Mouse (Mus musculus): Measurements from ENCODE around the gene Taf3. TPM values are rescaled to one million over a fixed set of nuclear protein-coding genes. Genes with fewer than 3 reads are reported as not detected.

Taf3 gene
- polyA plus RNA-seq, 1 experiment from 2014 or later: 15.4 TPM

DNA sequence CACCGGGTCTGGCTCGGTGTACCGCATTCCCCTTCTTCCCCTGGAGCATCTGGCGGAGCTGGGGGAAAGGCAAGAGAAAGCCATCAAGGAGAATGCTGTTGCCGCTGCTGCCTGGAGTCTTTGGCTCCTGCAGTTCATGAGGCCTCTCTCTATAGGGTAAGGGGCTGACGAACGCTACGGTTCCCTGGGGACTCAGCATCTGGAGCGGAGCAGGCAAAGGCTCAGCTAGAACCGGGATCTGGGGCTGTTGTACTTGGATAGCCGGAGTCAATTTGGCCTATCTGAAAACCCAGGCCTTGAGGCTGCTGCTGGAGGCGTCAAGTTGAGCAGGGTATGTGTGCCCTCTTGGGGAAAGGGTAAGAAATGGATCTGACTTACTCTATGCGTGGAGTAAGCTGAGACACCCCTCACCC lies 166.8 kb downstream of the Taf3 start:
- WGBS: 3% methylated on average over 13 of the region's 13 CpGs
- H3K36me3 ChIP-seq (ENCODE audit: insufficient read depth, low read length): no peaks in the 10 kb centered on the region
- H3K9ac ChIP-seq (replicated peaks; ENCODE audit: low read length): peak overlapping the region; percentile 68
- H3K4me2 ChIP-seq (replicated peaks; ENCODE audit: low read depth, low read length): peak overlapping the region; percentile 90
- H3K27me3 ChIP-seq (ENCODE audit: insufficient read depth, low read length): peaks cover 76% of the 10 kb centered on the region
- peaks cover 25% of the 10 kb centered on the region; the same call in 1 of the 2 replicates for H3K4me1 ChIP-seq (ENCODE audit: insufficient read depth, low read length)
- ATAC-seq (ENCODE audit: low FRiP score, low TSS enrichment): no peak
- H3K9me3 ChIP-seq (ENCODE audit: low read length): no peaks in the 10 kb centered on the region
- peak overlapping the region; percentile 81 for H3K27ac ChIP-seq (ENCODE audit: low read length)
- H3K4me3 ChIP-seq (ENCODE audit: low read length): peak overlapping the region; percentile 55

DNA sequence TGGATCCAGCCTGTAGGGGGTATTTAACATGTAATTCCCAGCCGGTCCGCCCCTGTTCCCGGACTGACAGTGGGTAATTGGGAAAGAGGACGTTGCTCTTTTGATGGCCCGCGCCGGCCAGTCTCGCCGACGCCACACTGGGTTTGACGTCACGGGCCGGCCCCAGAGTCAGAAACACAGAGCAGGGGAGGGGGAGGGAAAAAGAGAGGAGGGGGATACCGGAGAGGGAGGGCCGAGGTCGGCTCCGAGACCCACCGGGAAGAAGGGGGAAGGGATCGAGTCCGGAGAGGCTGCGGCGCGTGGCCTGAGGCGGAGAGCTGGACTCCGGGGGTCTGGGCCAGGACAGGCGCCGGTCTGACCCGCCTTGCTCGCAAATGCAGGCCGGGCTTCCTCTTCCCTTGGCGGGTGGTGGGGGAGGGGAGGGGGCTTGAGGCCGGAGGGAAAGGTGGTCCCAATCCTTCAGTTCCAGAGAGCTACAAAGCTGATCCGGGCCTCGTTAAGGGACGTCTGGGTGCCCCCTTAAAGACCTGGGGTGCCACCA lies 167.3 kb downstream of the Taf3 start, which contains the start of gene 4930412O13Rik:
4930412O13Rik (plus strand) TSS at position 202 of the 541 bp plus-strand sequence.
- peaks cover 25% of the 10 kb centered on the region; the same call in 1 of the 2 replicates for H3K4me1 ChIP-seq (ENCODE audit: insufficient read depth, low read length)

DNA sequence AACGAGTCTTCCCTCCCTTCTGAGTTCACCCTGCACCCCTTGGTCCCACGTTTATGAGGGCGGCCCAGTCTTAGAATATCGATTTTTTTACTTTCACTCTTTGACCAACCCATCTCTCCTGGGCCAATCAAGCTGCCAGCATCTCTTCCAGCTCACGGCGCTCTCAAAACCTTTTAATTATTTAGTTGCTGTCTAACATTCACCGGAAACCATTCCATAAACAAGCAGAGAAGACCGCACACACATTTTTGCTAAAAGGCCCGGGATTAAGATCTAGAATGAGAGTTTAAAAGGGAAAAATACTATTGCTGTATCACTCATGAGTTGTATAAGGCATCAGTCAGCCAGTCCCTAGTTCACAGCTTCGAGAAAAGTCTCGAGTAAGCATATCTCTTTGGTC lies 168.1 kb downstream of the Taf3 start:
- Histone ChIP-seq H3K4me2 (replicated peaks; ENCODE audit: low read depth, low read length) (peak overlapping the region; percentile 90), H3K4me3 (ENCODE audit: low read length) (peak overlapping the region; percentile 55), H3K36me3 (ENCODE audit: insufficient read depth, low read length) (no peaks in the 10 kb centered on the region), H3K27me3 (ENCODE audit: insufficient read depth, low read length) (peaks cover 75% of the 10 kb centered on the region), H3K27ac (ENCODE audit: low read length) (peak overlapping the region; percentile 81; the same call in 1 of the 2 replicates), H3K9ac (replicated peaks; ENCODE audit: low read length) (peak overlapping the region; percentile 68), H3K9me3 (ENCODE audit: low read length) (no peaks in the 10 kb centered on the region), H3K4me1 (ENCODE audit: insufficient read depth, low read length) (peaks cover 25% of the 10 kb centered on the region; the same call in 1 of the 2 replicates)
- ATAC-seq (ENCODE audit: low FRiP score, low TSS enrichment): no peak
- WGBS: 7% methylated on average over 11 of the region's 11 CpGs

More for the DNA sequence above, 167.3 kb downstream of the Taf3 start, which contains the start of gene 4930412O13Rik:
- Histone ChIP-seq H3K27ac (ENCODE audit: low read length) (peak within 1 kb of the TSS; percentile 81), H3K4me3 (ENCODE audit: low read length) (peak within 1 kb of the TSS; percentile 55), H3K9ac (replicated peaks; ENCODE audit: low read length) (peak within 1 kb of the TSS; percentile 68), H3K36me3 (ENCODE audit: insufficient read depth, low read length) (no peaks in the 10 kb centered on the region), H3K27me3 (ENCODE audit: insufficient read depth, low read length) (peaks cover 75% of the 10 kb centered on the region), H3K4me2 (replicated peaks; ENCODE audit: low read depth, low read length) (peak within 1 kb of the TSS; percentile 90), H3K9me3 (ENCODE audit: low read length) (no peaks in the 10 kb centered on the region)
- no peak for ATAC-seq (ENCODE audit: low FRiP score, low TSS enrichment)
- WGBS: 0% methylated on average over 33 of the region's 35 CpGs

DNA sequence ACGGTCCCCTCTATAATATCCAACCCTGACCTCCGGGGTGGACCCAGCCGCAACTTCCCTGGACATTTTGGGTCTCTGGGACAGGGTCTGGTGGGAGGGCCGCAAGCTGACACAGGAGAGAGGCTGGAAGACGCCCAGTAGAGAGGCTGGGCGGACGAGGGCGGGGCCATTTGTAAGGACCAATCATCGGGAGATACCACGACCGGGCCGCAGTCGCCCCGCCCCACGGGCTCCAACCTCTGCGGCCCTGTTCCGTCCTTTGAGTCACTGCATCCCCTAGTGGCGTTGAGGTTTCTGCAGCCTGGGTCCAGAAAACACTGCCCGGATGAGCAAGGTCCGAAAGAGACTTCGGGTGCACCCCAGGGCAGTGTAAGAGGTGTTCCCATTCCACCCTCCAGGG lies 168.9 kb downstream of the Taf3 start:
- H3K4me1 ChIP-seq (ENCODE audit: insufficient read depth, low read length): peaks cover 25% of the 10 kb centered on the region; the same call in 1 of the 2 replicates
- H3K27ac ChIP-seq (ENCODE audit: low read length): peak overlapping the region; percentile 82
- H3K9me3 ChIP-seq (ENCODE audit: low read length): no peaks in the 10 kb centered on the region
- peak overlapping the region; percentile 55 for H3K4me3 ChIP-seq (ENCODE audit: low read length)
- peaks cover 75% of the 10 kb centered on the region for H3K27me3 ChIP-seq (ENCODE audit: insufficient read depth, low read length)
- peak; percentile 96 for ATAC-seq (ENCODE audit: low FRiP score, low TSS enrichment)
- H3K9ac ChIP-seq (replicated peaks; ENCODE audit: low read length): peak overlapping the region; percentile 70
- peak overlapping the region; percentile 90 for H3K4me2 ChIP-seq (replicated peaks; ENCODE audit: low read depth, low read length)
- under 1% methylated on average over 19 of the region's 21 CpGs for WGBS
- H3K36me3 ChIP-seq (ENCODE audit: insufficient read depth, low read length): no peaks in the 10 kb centered on the region

DNA sequence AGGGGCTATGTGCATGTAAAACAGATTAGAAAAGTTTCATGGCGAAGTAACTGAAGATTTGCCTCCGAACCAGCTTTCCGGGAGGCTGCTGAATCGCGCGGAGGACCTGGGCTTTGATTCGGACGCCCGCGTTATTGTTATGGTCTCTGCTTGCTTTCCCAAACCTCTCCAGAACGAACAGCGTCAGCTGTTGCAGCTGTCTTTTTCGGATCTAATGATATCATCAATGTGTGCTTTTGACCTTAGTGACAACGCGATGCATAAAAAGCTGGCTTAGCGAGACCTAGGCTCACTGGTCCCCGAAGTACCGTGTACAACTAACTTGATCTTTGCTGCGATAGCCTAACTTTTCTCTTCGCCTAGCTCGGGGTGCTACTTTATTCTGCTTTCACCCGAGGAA lies 169.3 kb downstream of the Taf3 start:
- no peaks in the 10 kb centered on the region for H3K9me3 ChIP-seq (ENCODE audit: low read length)
- peak overlapping the region; percentile 82 for H3K27ac ChIP-seq (ENCODE audit: low read length)
- peaks cover 75% of the 10 kb centered on the region for H3K27me3 ChIP-seq (ENCODE audit: insufficient read depth, low read length)
- H3K36me3 ChIP-seq (ENCODE audit: insufficient read depth, low read length): no peaks in the 10 kb centered on the region
- H3K4me2 ChIP-seq (replicated peaks; ENCODE audit: low read depth, low read length): peak overlapping the region; percentile 90
- peaks cover 25% of the 10 kb centered on the region; the same call in 1 of the 2 replicates for H3K4me1 ChIP-seq (ENCODE audit: insufficient read depth, low read length)
- ATAC-seq (ENCODE audit: low FRiP score, low TSS enrichment): no peak
- peak overlapping the region; percentile 55 for H3K4me3 ChIP-seq (ENCODE audit: low read length)
- WGBS: under 1% methylated on average over 22 of the region's 22 CpGs
- H3K9ac ChIP-seq (replicated peaks; ENCODE audit: low read length): peak overlapping the region; percentile 70

DNA sequence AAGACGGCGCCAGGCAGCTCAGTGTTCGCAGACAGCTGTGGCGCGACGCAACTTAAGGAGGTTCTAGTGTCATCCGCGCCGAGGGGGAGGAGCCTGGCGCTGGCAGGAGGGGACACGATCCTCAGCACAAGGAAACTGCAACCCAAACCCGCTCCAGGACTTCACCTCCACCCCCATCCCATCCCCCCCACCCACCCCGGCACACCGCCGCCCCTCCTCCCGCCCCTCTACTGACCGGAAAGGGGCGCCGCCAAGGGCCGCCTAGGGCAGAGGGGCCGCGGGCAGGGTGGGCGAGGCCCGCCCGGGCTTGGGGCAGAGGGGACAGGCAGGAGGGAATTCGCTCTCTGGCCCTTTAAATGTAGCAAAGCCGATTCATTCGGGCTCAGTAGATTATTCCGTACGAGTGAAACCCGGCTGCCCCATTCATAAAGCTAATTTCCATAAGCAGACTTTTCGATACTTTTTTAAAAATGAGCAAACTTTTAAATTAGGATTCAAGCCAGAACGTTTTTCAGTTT lies 169.8 kb downstream of the Taf3 start:
- H3K4me2 ChIP-seq (replicated peaks; ENCODE audit: low read depth, low read length): peak overlapping the region; percentile 90
- peak overlapping the region; percentile 85 for H3K27ac ChIP-seq (ENCODE audit: low read length)
- H3K4me3 ChIP-seq (ENCODE audit: low read length): peak overlapping the region; percentile 55
- peaks cover 75% of the 10 kb centered on the region for H3K27me3 ChIP-seq (ENCODE audit: insufficient read depth, low read length)
- H3K36me3 ChIP-seq (ENCODE audit: insufficient read depth, low read length): no peaks in the 10 kb centered on the region
- under 1% methylated on average over 30 of the region's 33 CpGs for WGBS
- peaks cover 25% of the 10 kb centered on the region; the same call in 1 of the 2 replicates for H3K4me1 ChIP-seq (ENCODE audit: insufficient read depth, low read length)
- H3K9ac ChIP-seq (replicated peaks; ENCODE audit: low read length): peak overlapping the region; percentile 70
- ATAC-seq (ENCODE audit: low FRiP score, low TSS enrichment): peak; percentile 64
- H3K9me3 ChIP-seq (ENCODE audit: low read length): no peaks in the 10 kb centered on the region

DNA sequence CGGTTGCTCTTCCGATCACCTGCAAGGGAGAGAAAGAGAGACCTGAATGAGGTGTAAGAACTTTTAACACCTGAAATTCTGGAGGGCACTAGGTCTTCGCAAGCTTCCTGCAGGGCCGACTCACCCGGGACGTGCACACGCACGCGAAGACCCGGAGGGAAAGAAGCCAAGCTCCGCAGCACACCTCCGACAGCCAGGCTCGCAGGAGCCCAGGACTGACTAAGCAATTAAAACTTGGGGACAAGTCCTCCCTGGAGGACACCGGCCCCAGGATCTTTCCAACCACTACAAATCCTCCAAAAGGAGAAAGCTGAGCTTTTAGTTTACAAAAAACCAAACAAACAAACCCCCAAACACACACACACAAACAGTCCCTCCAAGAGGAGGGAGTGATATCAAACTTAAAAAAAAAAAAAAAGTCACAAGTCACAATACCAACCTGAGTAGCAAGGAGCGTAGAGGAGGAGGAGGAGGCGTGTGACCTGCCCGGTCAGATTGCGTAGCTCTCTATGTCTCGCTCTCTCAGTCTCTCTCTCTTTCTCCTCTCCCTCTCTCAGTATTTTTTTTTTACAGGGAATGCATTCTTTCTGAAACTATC lies 170.3 kb downstream of the Taf3 start:
- Histone ChIP-seq H3K4me3 (ENCODE audit: low read length) (peak overlapping the region; percentile 55), H3K4me1 (ENCODE audit: insufficient read depth, low read length) (peaks cover 25% of the 10 kb centered on the region; the same call in 1 of the 2 replicates), H3K4me2 (replicated peaks; ENCODE audit: low read depth, low read length) (peak overlapping the region; percentile 90), H3K27me3 (ENCODE audit: insufficient read depth, low read length) (peaks cover 76% of the 10 kb centered on the region), H3K9me3 (ENCODE audit: low read length) (no peaks in the 10 kb centered on the region), H3K27ac (ENCODE audit: low read length) (peak overlapping the region; percentile 85), H3K9ac (replicated peaks; ENCODE audit: low read length) (peak overlapping the region; percentile 70), H3K36me3 (ENCODE audit: insufficient read depth, low read length) (no peaks in the 10 kb centered on the region)
- no peak for ATAC-seq (ENCODE audit: low FRiP score, low TSS enrichment)
- WGBS: under 1% methylated on average over 19 of the region's 19 CpGs

DNA sequence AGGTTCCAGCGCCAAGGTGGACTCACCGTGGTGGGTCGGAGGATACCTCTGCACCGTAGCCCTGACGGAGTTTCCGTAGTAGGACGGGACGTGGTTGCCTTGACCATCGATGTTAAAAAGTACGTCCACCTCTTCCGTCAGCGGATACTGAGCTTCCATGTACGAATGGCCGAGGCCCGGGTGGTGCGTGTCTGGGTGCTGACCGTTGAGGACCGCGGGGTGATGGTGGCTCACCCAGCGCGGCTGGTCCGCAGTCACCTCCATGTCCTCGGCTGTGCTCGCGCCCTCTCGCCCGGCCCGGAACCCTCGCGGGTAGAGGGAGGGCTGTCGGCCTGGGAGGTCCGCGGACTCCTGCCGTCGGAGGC lies 171.1 kb downstream of the Taf3 start:
- H3K4me2 ChIP-seq (replicated peaks; ENCODE audit: low read depth, low read length): peak overlapping the region; percentile 90
- peak overlapping the region; percentile 55 for H3K4me3 ChIP-seq (ENCODE audit: low read length)
- peak overlapping the region; percentile 70 for H3K9ac ChIP-seq (replicated peaks; ENCODE audit: low read length)
- H3K27ac ChIP-seq (ENCODE audit: low read length): peak overlapping the region; percentile 81
- H3K36me3 ChIP-seq (ENCODE audit: insufficient read depth, low read length): no peaks in the 10 kb centered on the region
- no peak for ATAC-seq (ENCODE audit: low FRiP score, low TSS enrichment)
- under 1% methylated on average over 35 of the region's 35 CpGs for WGBS
- H3K4me1 ChIP-seq (ENCODE audit: insufficient read depth, low read length): peaks cover 23% of the 10 kb centered on the region; the same call in 1 of the 2 replicates
- peaks cover 76% of the 10 kb centered on the region for H3K27me3 ChIP-seq (ENCODE audit: insufficient read depth, low read length)
- no peaks in the 10 kb centered on the region for H3K9me3 ChIP-seq (ENCODE audit: low read length)

DNA sequence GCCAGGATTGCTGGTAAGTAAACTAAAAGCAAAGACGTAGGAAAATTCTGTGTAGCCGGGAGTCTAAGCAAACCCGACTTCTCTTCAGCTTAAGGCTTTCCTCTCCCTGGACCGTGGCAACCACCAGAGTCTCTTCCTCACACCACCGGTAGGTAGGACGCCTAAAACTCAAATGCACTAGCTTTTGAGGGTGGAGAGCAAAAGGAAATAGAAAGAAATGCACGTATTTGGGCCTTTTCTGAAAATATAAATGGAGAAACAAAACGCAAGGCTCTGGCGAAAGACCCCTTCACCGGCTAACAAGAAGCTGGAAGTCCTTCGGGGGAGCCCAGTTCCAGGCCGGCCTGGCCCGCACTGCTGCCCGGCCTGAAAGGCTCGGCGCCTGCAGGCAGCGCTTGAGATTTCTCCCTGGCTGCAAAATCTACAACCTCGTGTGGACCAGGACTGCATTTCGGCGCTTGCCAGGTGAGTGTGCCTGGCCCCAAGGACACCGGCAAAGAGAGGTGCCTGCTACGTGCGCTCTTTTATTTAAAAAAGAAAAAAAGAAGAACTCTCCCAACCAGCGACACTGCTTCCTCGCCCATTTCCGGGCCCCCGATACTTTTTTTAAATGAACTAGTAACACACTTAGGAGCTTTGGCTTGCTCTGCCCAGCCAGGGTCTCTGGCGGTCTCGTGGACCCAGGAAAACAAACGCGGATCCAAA lies 171.6 kb downstream of the Taf3 start:
- Histone ChIP-seq H3K27ac (ENCODE audit: low read length) (peak overlapping the region; percentile 81), H3K9ac (replicated peaks; ENCODE audit: low read length) (peak overlapping the region; percentile 70), H3K4me2 (replicated peaks; ENCODE audit: low read depth, low read length) (peak overlapping the region; percentile 90), H3K36me3 (ENCODE audit: insufficient read depth, low read length) (no peaks in the 10 kb centered on the region), H3K4me1 (ENCODE audit: insufficient read depth, low read length) (peaks cover 21% of the 10 kb centered on the region; the same call in 1 of the 2 replicates), H3K27me3 (ENCODE audit: insufficient read depth, low read length) (peaks cover 76% of the 10 kb centered on the region), H3K4me3 (ENCODE audit: low read length) (peak overlapping the region; percentile 55), H3K9me3 (ENCODE audit: low read length) (no peaks in the 10 kb centered on the region)
- no peak for ATAC-seq (ENCODE audit: low FRiP score, low TSS enrichment)
- 6% methylated on average over 31 of the region's 31 CpGs for WGBS

All from kidney, embryonic 16.5 days (tissue).